Mouse (Mus musculus): ENCODE results near the gene Btbd35f30. TPM values are rescaled to one million over a fixed set of nuclear protein-coding genes. Genes with fewer than 3 reads are reported as not detected.
"Not testable (repeated sequence)": the region's sequence is repeated elsewhere in the genome, so short reads cannot be mapped to it uniquely, and the experiment has no call there.

Btbd35f30 gene
- polyA plus RNA-seq (2012; rRNA removed) (not detected in 2 replicates), polyA plus RNA-seq (2014; fragmentation: Nextera tagmentation; extraction: Ambion mirVana) (not detected in 2 replicates)

DNA sequence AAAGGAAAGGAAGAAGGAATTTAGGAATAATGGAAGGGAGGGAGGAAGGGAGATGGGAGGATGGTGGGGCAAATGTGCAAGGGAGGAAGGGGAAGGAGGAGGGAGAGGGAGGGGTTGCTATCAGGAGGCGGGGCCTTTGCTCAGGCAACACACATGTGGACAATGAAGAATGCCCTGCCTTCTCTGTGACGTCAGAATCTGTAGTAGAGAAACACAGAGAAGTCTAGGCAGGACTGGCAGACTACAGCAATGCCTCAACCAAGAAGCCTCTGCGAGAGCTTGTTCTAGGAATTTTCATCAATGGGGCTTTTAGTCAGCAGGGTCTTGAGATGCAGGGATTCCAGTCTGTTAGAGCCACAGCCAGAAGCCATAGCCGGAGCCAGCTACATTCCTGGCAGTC, at the start of gene Btbd35f30:
Gene Btbd35f30, plus strand, starts transcription at position 301 of the 400 bp plus-strand sequence.
- not testable (repeated sequence) for H3K27me3 ChIP-seq (ENCODE audit: control insufficient read depth, insufficient read depth, low read length)

DNA sequence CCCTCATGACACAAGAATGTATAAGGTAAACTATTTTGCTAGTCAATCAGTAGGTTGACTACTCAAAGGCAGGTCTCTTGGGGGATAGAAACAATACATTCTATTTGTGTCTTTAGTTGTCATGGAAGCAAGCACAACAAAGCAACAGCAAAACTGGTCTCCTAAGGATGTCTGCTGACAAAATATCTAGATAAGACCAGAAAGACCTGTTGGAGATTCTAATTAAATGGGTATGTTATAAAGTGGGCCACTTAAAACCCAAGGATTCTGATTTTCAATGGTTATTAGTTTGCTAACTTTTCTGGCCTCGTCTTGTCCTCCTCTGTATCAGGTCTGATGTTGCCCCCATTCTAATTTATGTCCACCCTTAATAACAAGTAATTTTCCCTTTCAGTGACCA, 47.0 kb downstream of the Btbd35f30 start, which contains the start of gene Gm21789:
Gene Gm21789, plus strand, starts transcription at position 301 of the 400 bp plus-strand sequence.
- not testable (repeated sequence) for H3K9me3 ChIP-seq (ENCODE audit: control insufficient read depth, low read length); H3K4me1 ChIP-seq (replicated peaks; ENCODE audit: control insufficient read depth in 2 of 2, insufficient read depth in 2 of 2, low read length in 1 of 2); H3K36me3 ChIP-seq (replicated peaks; ENCODE audit: control insufficient read depth, insufficient read depth, low read depth); DNase-seq (ENCODE audit: low read depth in 3 of 3, low spot score in 3 of 3); H3K4me2 ChIP-seq (ENCODE audit: low read depth); H3K4me3 ChIP-seq (ENCODE audit: insufficient read depth in 1 of 2, low read depth in 2 of 2, low read length in 2 of 2); H3K9ac ChIP-seq (replicated peaks); ATAC-seq (ENCODE audit: insufficient read depth); H3K27me3 ChIP-seq (ENCODE audit: control insufficient read depth, insufficient read depth, low read length); H3K27ac ChIP-seq
- WGBS (ENCODE audit: insufficient replicate concordance) = no CpG with 5 or more reads among the region's 1 CpGs

More for the DNA sequence above, at the start of gene Btbd35f30:
- H3K27ac ChIP-seq; DNase-seq (ENCODE audit: low read depth in 3 of 3, low spot score in 3 of 3); H3K36me3 ChIP-seq (replicated peaks; ENCODE audit: control insufficient read depth, insufficient read depth, low read depth); H3K9me3 ChIP-seq (ENCODE audit: control insufficient read depth, low read length); H3K4me1 ChIP-seq (replicated peaks; ENCODE audit: control insufficient read depth in 2 of 2, insufficient read depth in 2 of 2, low read length in 1 of 2); H3K4me2 ChIP-seq (ENCODE audit: low read depth); H3K9ac ChIP-seq (replicated peaks); H3K4me3 ChIP-seq (ENCODE audit: insufficient read depth in 1 of 2, low read depth in 2 of 2, low read length in 2 of 2); ATAC-seq (ENCODE audit: insufficient read depth): not testable (repeated sequence)
- WGBS (ENCODE audit: insufficient replicate concordance) = no CpG with 5 or more reads among the region's 4 CpGs

Other genes starting within 250 kb of the Btbd35f30 start
- not detected in 2 replicates for gene Gm5926, start 243.9 kb upstream of the Btbd35f30 start, polyA plus RNA-seq (2012; rRNA removed)
- not detected in 2 replicates for gene Gm5926, start 243.9 kb upstream of the Btbd35f30 start, polyA plus RNA-seq (2014; fragmentation: Nextera tagmentation; extraction: Ambion mirVana)
- gene Btbd35f21, start 168.5 kb upstream of the Btbd35f30 start, polyA plus RNA-seq (2012; rRNA removed) = not detected in 2 replicates
- not detected in 2 replicates for gene Btbd35f21, start 168.5 kb upstream of the Btbd35f30 start, polyA plus RNA-seq (2014; fragmentation: Nextera tagmentation; extraction: Ambion mirVana)
- not detected in 2 replicates for gene Gm21789, start 47.1 kb downstream of the Btbd35f30 start, polyA plus RNA-seq (2012; rRNA removed)
- not detected in 2 replicates for gene Gm21789, start 47.1 kb downstream of the Btbd35f30 start, polyA plus RNA-seq (2014; fragmentation: Nextera tagmentation; extraction: Ambion mirVana)
- not detected in 2 replicates for gene Btbd35f5, start 79.3 kb downstream of the Btbd35f30 start, polyA plus RNA-seq (2012; rRNA removed)
- gene Btbd35f5, start 79.3 kb downstream of the Btbd35f30 start, polyA plus RNA-seq (2014; fragmentation: Nextera tagmentation; extraction: Ambion mirVana) = not detected in 2 replicates

Measured in liver, embryonic 14.5 days (tissue).